22 mouse cellular contexts compared by ENCODE assay signal in the genomic region with DNA sequence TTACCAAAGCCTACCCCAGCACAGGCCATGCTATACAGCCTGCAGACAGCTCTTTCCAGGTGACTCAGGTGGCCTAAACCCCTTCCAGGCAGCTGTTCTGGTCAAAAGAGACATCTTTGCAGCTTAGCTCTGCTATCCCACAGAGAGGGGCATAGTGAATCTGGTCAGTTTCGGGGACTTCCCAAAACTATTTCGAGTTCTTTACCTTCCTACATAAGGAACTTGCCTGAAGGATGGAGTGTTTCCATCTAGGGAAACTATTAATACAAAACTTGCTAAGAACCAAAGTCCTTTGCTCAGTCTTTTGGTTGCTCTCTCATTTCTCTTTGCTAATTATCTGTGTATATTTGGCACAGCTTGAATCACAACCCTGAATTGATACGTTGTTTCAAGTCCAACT. TPM values are rescaled to one million over a fixed set of nuclear protein-coding genes. Genes with fewer than 3 reads are reported as not detected.
DNase-seq lines count a peak whose midpoint lies in the region; ATAC-seq and TF ChIP-seq lines count a peak whose summit lies in the region.
"Had no signal": no experiment of that assay in that cellular context is flagged by ENCODE, and none has a peak within 500 bp of the region (broad histone marks: within the 10 kb centered on the region; RNA-seq: fewer than 3 reads in every experiment).

No protein-coding gene starts in this region.

- no peak for TF ChIP-seq CTCF in midbrain, postnatal 0 days (IDR thresholded peaks at IDR 0.05)
- no peak for TF ChIP-seq CTCF in CH12.LX (conservative IDR thresholded peaks at IDR 0.05 in 1 of 2, IDR thresholded peaks at IDR 0.05 in 1 of 2; ENCODE audit: low read depth in 2 of 2, low read length in 2 of 2)

- dilution Hi-C loops in CH12.LX (cut with MboI; ENCODE audit: extremely low pct_ligation_motif_present, extremely low pct_unique_long_range_greater_than_20kb, low sequenced_read_pairs): no loop called here

- intact Hi-C loops in heart, postnatal 10 days (cut with DNase I): no loop called here

- in situ Hi-C loops in CH12.LX (cut with MboI; ENCODE audit: low pct_ligation_motif_present, low pct_unique_long_range_greater_than_20kb, low sequenced_read_pairs): no loop called here

- H3K36me3 ChIP-seq in midbrain, embryonic 11.5 days (ENCODE audit: control insufficient read depth, insufficient read depth, low read length): peaks cover 36% of the 10 kb centered on the region
- H3K36me3 ChIP-seq in midbrain, postnatal 0 days (ENCODE audit: insufficient read depth, low read length): peaks cover 51% of the 10 kb centered on the region
- H3K36me3 ChIP-seq in CH12.LX (replicated peaks in 1 of 2; ENCODE audit: control insufficient read depth in 1 of 2, insufficient read depth in 1 of 2, low read length in 1 of 2): peaks cover 64 to 94% of the 10 kb centered on the region in 2 experiments

- TF ChIP-seq POLR2A in CH12.LX (IDR thresholded peaks at IDR 0.05; ENCODE audit: low read depth, low read length): no peak

- no peak for TF ChIP-seq RAD21 in CH12.LX (IDR thresholded peaks at IDR 0.05; ENCODE audit: low read depth, low read length)

- H3K79me2 ChIP-seq in CH12.LX (replicated peaks; ENCODE audit: control insufficient read depth, extremely low read depth, insufficient read depth, poor library complexity, severe bottlenecking): no peaks in the 10 kb centered on the region

- no peak overlapping the region for H3K27ac ChIP-seq in midbrain, embryonic 11.5 days (ENCODE audit: low read depth, low read length)
- H3K27ac ChIP-seq in midbrain, postnatal 0 days (ENCODE audit: low read depth, low read length): no peak overlapping the region
- no peak overlapping the region for H3K27ac ChIP-seq in CH12.LX (ENCODE audit: insufficient read depth, low read depth)

- H3K9me3 ChIP-seq in midbrain, embryonic 11.5 days (ENCODE audit: control insufficient read depth, low read length): no peaks in the 10 kb centered on the region
- no peaks in the 10 kb centered on the region for H3K9me3 ChIP-seq in midbrain, postnatal 0 days (ENCODE audit: low read length)
- no peaks in the 10 kb centered on the region for H3K9me3 ChIP-seq in CH12.LX (replicated peaks; ENCODE audit: low read length)
- H3K9me3 ChIP-seq: G1E had no signal

- no peaks in the 10 kb centered on the region for H3K4me1 ChIP-seq in midbrain, embryonic 11.5 days (ENCODE audit: control insufficient read depth, insufficient read depth, low read length)
- no peaks in the 10 kb centered on the region for H3K4me1 ChIP-seq in midbrain, postnatal 0 days (ENCODE audit: insufficient read depth, low read length)
- peaks cover 0 to 38% of the 10 kb centered on the region in 2 experiments; a peak in 2 of 4 replicates for H3K4me1 ChIP-seq in CH12.LX (ENCODE audit: control insufficient read depth in 1 of 2, insufficient read depth in 2 of 2)

- DNase-seq in heart, adult 11 months: peak; percentile 46
- DNase-seq in heart, postnatal 10 days: no peak
- peak; percentile 31 for DNase-seq in midbrain, embryonic 11.5 days (ENCODE audit: low spot score, missing footprints)
- no peak for DNase-seq in midbrain, postnatal 0 days (ENCODE audit: low spot score)
- DNase-seq in CH12.LX (ENCODE audit: extremely low read depth): peak; percentile 35
- no peak for DNase-seq in adrenal gland, adult 2 months
- DNase-seq: adrenal gland, adult 8-10 months; adrenal gland, postnatal 10 days; adrenal gland, postnatal 14 days; adrenal gland, postnatal 25 days; adrenal gland, postnatal 36 days; B cell, adult 2 months; cerebellum, adult 11 months; cerebellum, adult 11-12 months; cerebellum, adult 18-20 months; cerebellum, adult 2 months; cerebellum, adult 8-10 months had no signal

- no peak overlapping the region for H3K4me2 ChIP-seq in midbrain, embryonic 11.5 days
- no peak overlapping the region for H3K4me2 ChIP-seq in midbrain, postnatal 0 days (ENCODE audit: low read depth, low read length, poor library complexity, severe bottlenecking)
- H3K4me2 ChIP-seq in CH12.LX (ENCODE audit: insufficient read depth, low read depth, poor library complexity, severe bottlenecking): no peak overlapping the region

- ATAC-seq in midbrain, embryonic 11.5 days (ENCODE audit: low FRiP score): no peak
- ATAC-seq in midbrain, postnatal 0 days (ENCODE audit: low FRiP score): no peak
- ATAC-seq: activated CD4-positive, CD25-positive, alpha-beta regulatory T cell, adult 4 months; CD4-positive, CD25-positive, alpha-beta regulatory T cell, adult 4 months; Patski had no signal

- 95% methylated on average over 3 of the region's 3 CpGs for WGBS in midbrain, embryonic 11.5 days
- WGBS in midbrain, postnatal 0 days: 96% methylated on average over 3 of the region's 3 CpGs

- no peak overlapping the region for H3K4me3 ChIP-seq in midbrain, embryonic 11.5 days (ENCODE audit: low read depth, low read length)
- H3K4me3 ChIP-seq in midbrain, postnatal 0 days (ENCODE audit: low read depth, low read length): no peak overlapping the region
- H3K4me3 ChIP-seq in CH12.LX (replicated peaks in 1 of 3; ENCODE audit: low read depth in 2 of 3, low read length in 2 of 3, poor library complexity in 1 of 3): no peak overlapping the region

- peak; percentile 52; the same call in 1 of the 2 replicates for TF ChIP-seq EP300 in CH12.LX (IDR thresholded peaks at IDR 0.05; ENCODE audit: low read length)

- no peak overlapping the region for H3K9ac ChIP-seq in midbrain, embryonic 11.5 days (ENCODE audit: low read length)
- H3K9ac ChIP-seq in midbrain, postnatal 0 days (replicated peaks; ENCODE audit: low read length, poor library complexity, severe bottlenecking): no peak overlapping the region
- H3K9ac ChIP-seq in CH12.LX (ENCODE audit: insufficient read depth, low read depth): no peak overlapping the region

- H3K27me3 ChIP-seq in midbrain, embryonic 11.5 days (ENCODE audit: control insufficient read depth, insufficient read depth, low read length): no peaks in the 10 kb centered on the region
- H3K27me3 ChIP-seq in midbrain, postnatal 0 days (ENCODE audit: insufficient read depth, low read length): no peaks in the 10 kb centered on the region
- no peaks in the 10 kb centered on the region for H3K27me3 ChIP-seq in CH12.LX (replicated peaks)
- H3K27me3 ChIP-seq: Patski had no signal

TF ChIP-seq in CH12.LX, 34 proteins besides CTCF, POLR2A, EP300 and RAD21 (continues in another document):
- TF ChIP-seq MYC (IDR thresholded peaks at IDR 0.05; ENCODE audit: low read depth, low read length): no peak
- no peak for TF ChIP-seq ZNF384 (IDR thresholded peaks at IDR 0.05; ENCODE audit: low read depth, low read length)
- no peak for TF ChIP-seq BHLHE40 (IDR thresholded peaks at IDR 0.05; ENCODE audit: low read depth, low read length)
- TF ChIP-seq NELFE (IDR thresholded peaks at IDR 0.05; ENCODE audit: low read depth, low read length): no peak
- no peak; the same call in 1 of the 2 replicates for TF ChIP-seq ETS1 (conservative IDR thresholded peaks at IDR 0.05; ENCODE audit: low read depth, low read length)
- no peak for TF ChIP-seq POLR2AphosphoS2 (IDR thresholded peaks at IDR 0.05; ENCODE audit: low read depth, low read length)
- peak; percentile 34; the same call in 1 of the 2 replicates for TF ChIP-seq IRF4 (IDR thresholded peaks at IDR 0.05; ENCODE audit: low read depth, low read length)
- no peak for TF ChIP-seq HCFC1 (IDR thresholded peaks at IDR 0.05; ENCODE audit: low read depth, low read length)
- TF ChIP-seq ZMIZ1 (IDR thresholded peaks at IDR 0.05; ENCODE audit: low read depth, low read length): no peak
- TF ChIP-seq MAX (IDR thresholded peaks at IDR 0.05; ENCODE audit: low read length): no peak
- no peak for TF ChIP-seq UBTF (IDR thresholded peaks at IDR 0.05; ENCODE audit: low read depth, low read length)
- TF ChIP-seq NRF1 (IDR thresholded peaks at IDR 0.05; ENCODE audit: low read depth, low read length): no peak
- no peak for TF ChIP-seq GABPA (IDR thresholded peaks at IDR 0.05; ENCODE audit: insufficient replicate concordance, low read depth, low read length)
- 0 out of 2 replicates have a peak, but pooled peaks have one; percentile 18 for TF ChIP-seq TCF12 (IDR thresholded peaks at IDR 0.05; ENCODE audit: low read depth, low read length)
- 0 out of 2 replicates have a peak, but pooled peaks have one; percentile 28 for TF ChIP-seq RCOR1 (conservative IDR thresholded peaks at IDR 0.05; ENCODE audit: low read depth, low read length)

RNA-seq across cellular contexts. Expression of gene Cntrl, which starts 32.4 kb away (rescaled TPM):
- total RNA-seq in heart, postnatal 10 days (2021): 10 to 100 TPM; 11.6 to 11.8 TPM
- polyA plus RNA-seq in midbrain, embryonic 11.5 days (2014; fragmentation: Nextera tagmentation; extraction: Ambion mirVana): 32.8 and 36.6 TPM in 2 replicates
- 7.0 and 11.8 TPM in 2 replicates for total RNA-seq in midbrain, postnatal 0 days (2014; rRNA removed)
- 6.1 and 8.2 TPM in 2 replicates for polyA plus RNA-seq in midbrain, postnatal 0 days (2015; fragmentation: Nextera tagmentation; extraction: Ambion mirVana)
- total RNA-seq in CH12.LX (2012; rRNA removed): 55.6 and 59.1 TPM in 2 replicates
- 64.5 and 66.3 TPM in 2 replicates for total RNA-seq in CH12.LX (2014; rRNA removed)
- 64.5 and 69.7 TPM in 2 replicates for polyA plus RNA-seq in CH12.LX (2012; ENCODE audit: insufficient read length, low read depth)
- total RNA-seq in adrenal gland, adult 2 months (2021): 10 to 100 TPM; 11.6 to 14.7 TPM
- 6.0 and 7.8 TPM in 2 replicates for polyA plus RNA-seq in adrenal gland, adult 2 months (2012; rRNA removed)

RNA-seq across cellular contexts. Expression of gene AI182371, which starts 40.3 kb away (rescaled TPM):
- total RNA-seq in heart, postnatal 10 days (2021): under 1 TPM in 1 of 2 experiments, not detected in 1; 0.52 TPM
- not detected in 2 replicates for polyA plus RNA-seq in midbrain, embryonic 11.5 days (2014; fragmentation: Nextera tagmentation; extraction: Ambion mirVana)
- total RNA-seq in midbrain, postnatal 0 days (2014; rRNA removed): 0.93 and 1.2 TPM in 2 replicates
- polyA plus RNA-seq in midbrain, postnatal 0 days (2015; fragmentation: Nextera tagmentation; extraction: Ambion mirVana): 0.19 TPM in 1 of 2 replicates, not detected in the other
- total RNA-seq in CH12.LX (2012; rRNA removed): 0.68 and 0.80 TPM in 2 replicates
- 0.31 and 0.56 TPM in 2 replicates for total RNA-seq in CH12.LX (2014; rRNA removed)
- polyA plus RNA-seq in CH12.LX (2012; ENCODE audit: insufficient read length, low read depth): 0.74 and 0.90 TPM in 2 replicates
- total RNA-seq in adrenal gland, adult 2 months (2021): 1 to 10 TPM in 1 of 2 experiments, under 1 TPM in 1; 0.62 to 1.4 TPM
- polyA plus RNA-seq in adrenal gland, adult 2 months (2012; rRNA removed): 0.11 TPM in 1 of 2 replicates, not detected in the other
- polyA plus RNA-seq: C2C12 had no signal

RNA-seq across cellular contexts. Expression of gene Rab14, which starts 59.2 kb away (rescaled TPM):
- total RNA-seq in heart, postnatal 10 days (2021): 100 to 1,000 TPM; 154 to 160 TPM
- polyA plus RNA-seq in midbrain, embryonic 11.5 days (2014; fragmentation: Nextera tagmentation; extraction: Ambion mirVana): 283 and 293 TPM in 2 replicates
- 65.3 and 122 TPM in 2 replicates for total RNA-seq in midbrain, postnatal 0 days (2014; rRNA removed)
- polyA plus RNA-seq in midbrain, postnatal 0 days (2015; fragmentation: Nextera tagmentation; extraction: Ambion mirVana): 458 and 504 TPM in 2 replicates
- 26.8 and 31.6 TPM in 2 replicates for total RNA-seq in CH12.LX (2012; rRNA removed)
- total RNA-seq in CH12.LX (2014; rRNA removed): 66.2 and 69.2 TPM in 2 replicates
- 83.1 and 94.4 TPM in 2 replicates for polyA plus RNA-seq in CH12.LX (2012; ENCODE audit: insufficient read length, low read depth)
- total RNA-seq in adrenal gland, adult 2 months (2021): 100 to 1,000 TPM; 209 to 246 TPM
- polyA plus RNA-seq in adrenal gland, adult 2 months (2012; rRNA removed): 3,789 and 4,325 TPM in 2 replicates

Comparison
In these comparisons a context has a peak if more than half of its experiments do, and no peak if none do; other contexts are left out.
1. DNase-seq: peak in heart, adult 11 months (single experiment), midbrain, embryonic 11.5 days (single experiment) and CH12.LX (single experiment); none in heart, postnatal 10 days (0 of 2), midbrain, postnatal 0 days (single experiment) and adrenal gland, adult 2 months (single experiment).